Mouse (Mus musculus) lung, embryonic 15.5 days (tissue): ENCODE measurements at regions not wholly inside any gene's neighbourhood (a gene's known extent, or its start where the extent isn't known, plus 50 kb on each side); places are given as distances from the start of the nearest gene placed in this dataset.

Experiments used
- ATAC-seq: fragments of 200-750 bp; cut with Nextera tagmentation; 2 replicates; pipeline ENCODE4 v1.8.0; 2017; ENCODE audit warnings: moderate number of reproducible peaks, borderline replicate concordance; ENCODE audit not compliant: low FRiP score, low TSS enrichment; ENCODE audit errors: extremely low read depth
- H3K27ac ChIP-seq: fragments of 300-500 bp; sonication (generic); 2 replicates; pipeline ENCODE4 v1.5.1; 2015; ENCODE audit warnings: moderate library complexity, mild to moderate bottlenecking, inconsistent platforms
- H3K27me3 ChIP-seq: fragments of 300-500 bp; sonication (generic); 2 replicates; pipeline ENCODE4 v1.6.1; 2015; ENCODE audit warnings: inconsistent platforms
- H3K36me3 ChIP-seq: fragments of 300-500 bp; sonication (generic); 2 replicates; pipeline ENCODE4 v1.6.1; 2015; ENCODE audit warnings: inconsistent platforms
- H3K4me1 ChIP-seq: fragments of 300-500 bp; sonication (generic); 2 replicates; pipeline ENCODE4 v1.6.1; 2015; ENCODE audit warnings: inconsistent platforms
- H3K4me2 ChIP-seq: fragments of 300-500 bp; sonication (generic); 2 replicates; pipeline ENCODE4 v1.6.1; 2015; ENCODE audit warnings: inconsistent platforms, mild to moderate bottlenecking, moderate library complexity
- H3K4me3 ChIP-seq: fragments of 300-500 bp; sonication (generic); 2 replicates; pipeline ENCODE4 v1.5.1; 2015; ENCODE audit warnings: mild to moderate bottlenecking, inconsistent platforms
- H3K9ac ChIP-seq: fragments of 300-500 bp; sonication (generic); 2 replicates; pipeline ENCODE4 v1.6.1; 2015; ENCODE audit warnings: inconsistent platforms
- H3K9me3 ChIP-seq: fragments of 300-500 bp; sonication (generic); 2 replicates; pipeline ENCODE4 v1.6.1; 2016; ENCODE audit warnings: inconsistent platforms
- WGBS: fragments of 180-500 bp; shearing (Covaris S2); methylation state at CpG from one replicate; pipeline ENCODE4 v1.1.7; 2015; 5-methylcytosine and 5-hydroxymethylcytosine counted together

GRCm38 (mm10) chr1:190340715-190341114, 170.2 kb upstream of the Prox1 start:
- H3K9ac ChIP-seq = no peak overlapping the region
- 72% methylated on average over 8 of the region's 8 CpGs for WGBS
- H3K27me3 ChIP-seq = no peaks in the 10 kb centered on the region
- no peak overlapping the region for H3K4me2 ChIP-seq
- H3K9me3 ChIP-seq = no peaks in the 10 kb centered on the region
- no peaks in the 10 kb centered on the region for H3K36me3 ChIP-seq
- H3K4me1 ChIP-seq = no peaks in the 10 kb centered on the region
- ATAC-seq = no peak
- no peak overlapping the region for H3K27ac ChIP-seq
- H3K4me3 ChIP-seq = no peak overlapping the region

DNA sequence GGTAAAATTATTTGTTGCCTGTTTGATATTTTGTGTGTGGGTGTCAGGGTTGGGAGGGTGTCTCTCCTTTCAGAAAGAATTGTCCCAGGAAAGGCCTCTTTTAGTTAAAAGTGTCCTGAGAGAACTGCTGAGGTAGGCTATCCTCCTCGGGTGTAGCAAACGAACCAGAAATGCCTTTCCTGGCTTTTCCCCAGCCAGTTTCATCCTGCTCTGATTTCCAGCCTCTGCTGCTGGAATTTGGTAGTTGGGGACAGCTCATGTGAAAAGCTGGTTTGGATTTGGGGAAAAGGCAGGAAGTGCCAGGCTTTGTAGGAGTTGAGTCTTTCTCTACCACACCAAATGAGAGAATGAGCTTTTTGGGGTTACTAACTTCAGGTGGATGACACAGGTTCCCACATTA, 164.0 kb upstream of the Prox1 start:
- Histone ChIP-seq H3K9ac (no peak overlapping the region), H3K27ac (no peak overlapping the region), H3K4me1 (no peaks in the 10 kb centered on the region), H3K4me3 (no peak overlapping the region), H3K36me3 (no peaks in the 10 kb centered on the region), H3K4me2 (no peak overlapping the region), H3K9me3 (no peaks in the 10 kb centered on the region), H3K27me3 (no peaks in the 10 kb centered on the region)
- WGBS = 28% methylated on average over 2 of the region's 2 CpGs
- no peak for ATAC-seq

DNA sequence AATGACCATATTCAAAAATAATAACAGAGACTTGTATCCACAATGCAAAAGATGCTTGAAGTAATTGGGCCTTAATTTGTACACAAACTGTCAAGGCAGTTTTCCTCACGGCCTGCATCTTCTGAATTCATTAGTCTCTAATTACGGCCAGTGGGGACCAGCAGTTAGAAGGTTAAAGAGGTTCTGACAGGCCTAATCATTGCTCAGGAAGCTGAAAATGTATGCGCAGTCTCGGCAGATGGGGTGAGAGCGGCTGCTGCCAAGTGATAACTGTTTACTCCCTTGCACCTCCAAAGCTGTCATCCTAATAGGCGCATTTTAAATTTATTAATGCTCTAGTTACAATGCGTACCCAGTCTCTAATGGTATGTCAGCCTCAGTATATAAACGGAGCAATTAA, 163.5 kb upstream of the Prox1 start:
- no peak overlapping the region for H3K27ac ChIP-seq
- no peaks in the 10 kb centered on the region for H3K27me3 ChIP-seq
- no peaks in the 10 kb centered on the region for H3K9me3 ChIP-seq
- no peaks in the 10 kb centered on the region for H3K36me3 ChIP-seq
- WGBS = 53% methylated on average over 8 of the region's 8 CpGs
- no peak for ATAC-seq
- H3K4me1 ChIP-seq = no peaks in the 10 kb centered on the region
- no peak overlapping the region for H3K4me3 ChIP-seq
- H3K9ac ChIP-seq = no peak overlapping the region
- no peak overlapping the region for H3K4me2 ChIP-seq

- H3K27me3 ChIP-seq = no peaks in the 10 kb centered on the region
- H3K36me3 ChIP-seq = no peaks in the 10 kb centered on the region
- no peak overlapping the region for H3K9ac ChIP-seq
- H3K4me1 ChIP-seq = no peaks in the 10 kb centered on the region
- 61% methylated on average over 3 of the region's 3 CpGs for WGBS
- H3K4me2 ChIP-seq = no peak overlapping the region
- H3K9me3 ChIP-seq = no peaks in the 10 kb centered on the region
- ATAC-seq = no peak
- no peak overlapping the region for H3K27ac ChIP-seq
- H3K4me3 ChIP-seq = no peak overlapping the region
These were observed 161.5 kb upstream of the Prox1 start for GRCm38 (mm10) chr1:190332001-190332400.

- no peaks in the 10 kb centered on the region for H3K36me3 ChIP-seq
- 79% methylated on average over 6 of the region's 6 CpGs for WGBS
- H3K4me2 ChIP-seq = no peak overlapping the region
- H3K27me3 ChIP-seq = no peaks in the 10 kb centered on the region
- no peaks in the 10 kb centered on the region for H3K9me3 ChIP-seq
- H3K9ac ChIP-seq = no peak overlapping the region
- H3K27ac ChIP-seq = no peak overlapping the region
- H3K4me1 ChIP-seq = no peaks in the 10 kb centered on the region
- no peak overlapping the region for H3K4me3 ChIP-seq
- ATAC-seq = no peak
These were observed 154.0 kb upstream of the Prox1 start for GRCm38 (mm10) chr1:190324562-190324961.

DNA sequence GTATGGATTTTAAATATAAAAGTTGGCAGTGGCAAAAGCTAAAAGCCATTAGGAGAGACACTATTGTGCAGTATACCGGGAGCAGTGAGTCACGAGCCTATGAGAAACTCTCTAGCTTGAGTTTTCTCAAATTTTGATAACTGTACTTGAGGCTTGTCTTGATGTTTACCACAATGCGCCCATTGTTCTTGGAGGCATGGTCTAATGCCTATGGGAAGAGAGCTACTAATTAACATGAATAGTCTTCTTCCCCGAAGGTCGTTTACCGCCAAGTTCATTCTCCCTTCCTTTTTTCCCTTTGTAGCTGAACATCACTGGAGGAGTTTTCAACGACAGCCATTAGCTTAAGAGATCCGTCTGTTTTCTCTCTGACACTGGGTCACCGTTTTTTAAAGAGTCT, 153.2 kb upstream of the Prox1 start:
- WGBS = 69% methylated on average over 9 of the region's 9 CpGs
- no peaks in the 10 kb centered on the region for H3K27me3 ChIP-seq

DNA sequence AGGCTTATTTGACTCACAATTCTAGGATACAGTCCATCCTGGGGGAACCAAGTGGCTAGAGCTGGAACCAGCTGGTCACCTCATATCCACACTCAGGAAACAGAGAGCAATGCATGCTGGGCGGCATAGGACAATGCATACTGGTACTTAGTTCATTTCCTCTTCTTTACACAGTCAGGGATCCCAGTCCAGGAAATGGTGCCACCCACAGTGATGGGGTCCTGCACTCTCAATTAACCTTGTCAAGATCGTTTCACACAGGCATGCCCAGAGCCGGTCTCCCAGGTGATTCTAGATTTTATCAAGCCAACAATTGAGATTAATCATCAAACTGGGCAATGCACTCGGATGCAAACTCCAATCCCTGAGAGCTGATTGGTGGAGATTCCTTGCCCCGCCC, 145.7 kb upstream of the Prox1 start:
- Histone ChIP-seq H3K36me3 (no peaks in the 10 kb centered on the region), H3K4me3 (no peak overlapping the region), H3K27me3 (no peaks in the 10 kb centered on the region), H3K27ac (no peak overlapping the region), H3K4me2 (no peak overlapping the region), H3K4me1 (no peaks in the 10 kb centered on the region), H3K9ac (no peak overlapping the region), H3K9me3 (no peaks in the 10 kb centered on the region)
- no peak for ATAC-seq
- 57% methylated on average over 5 of the region's 5 CpGs for whole genome bisulfite sequencing

More for the DNA sequence above, 153.2 kb upstream of the Prox1 start:
- H3K36me3 ChIP-seq = no peaks in the 10 kb centered on the region
- no peak for ATAC-seq
- no peak overlapping the region for H3K27ac ChIP-seq
- no peaks in the 10 kb centered on the region for H3K9me3 ChIP-seq
- no peak overlapping the region for H3K4me2 ChIP-seq
- no peak overlapping the region for H3K4me3 ChIP-seq
- H3K4me1 ChIP-seq = no peaks in the 10 kb centered on the region
- H3K9ac ChIP-seq = no peak overlapping the region

- Histone ChIP-seq H3K27me3 (no peaks in the 10 kb centered on the region), H3K27ac (no peak overlapping the region)
- 82% methylated on average over 6 of the region's 6 CpGs for WGBS
These were observed 139.3 kb upstream of the Prox1 start for GRCm38 (mm10) chr1:190309831-190310230.

GRCm38 (mm10) chr1:190307751-190308150, 137.2 kb upstream of the Prox1 start:
- Histone ChIP-seq H3K4me2 (no peak overlapping the region), H3K4me1 (no peaks in the 10 kb centered on the region), H3K27ac (no peak overlapping the region), H3K9ac (no peak overlapping the region), H3K9me3 (peaks cover 2% of the 10 kb centered on the region; the same call in 1 of the 2 replicates), H3K4me3 (no peak overlapping the region), H3K36me3 (no peaks in the 10 kb centered on the region), H3K27me3 (no peaks in the 10 kb centered on the region)
- 86% methylated on average over 3 of the region's 3 CpGs for WGBS
- ATAC-seq = no peak

More at GRCm38 (mm10) chr1:190309831-190310230, 139.3 kb upstream of the Prox1 start:
- Histone ChIP-seq H3K9ac (no peak overlapping the region), H3K4me1 (no peaks in the 10 kb centered on the region), H3K9me3 (no peaks in the 10 kb centered on the region), H3K4me3 (no peak overlapping the region), H3K4me2 (no peak overlapping the region), H3K36me3 (no peaks in the 10 kb centered on the region)
- no peak for ATAC-seq

DNA sequence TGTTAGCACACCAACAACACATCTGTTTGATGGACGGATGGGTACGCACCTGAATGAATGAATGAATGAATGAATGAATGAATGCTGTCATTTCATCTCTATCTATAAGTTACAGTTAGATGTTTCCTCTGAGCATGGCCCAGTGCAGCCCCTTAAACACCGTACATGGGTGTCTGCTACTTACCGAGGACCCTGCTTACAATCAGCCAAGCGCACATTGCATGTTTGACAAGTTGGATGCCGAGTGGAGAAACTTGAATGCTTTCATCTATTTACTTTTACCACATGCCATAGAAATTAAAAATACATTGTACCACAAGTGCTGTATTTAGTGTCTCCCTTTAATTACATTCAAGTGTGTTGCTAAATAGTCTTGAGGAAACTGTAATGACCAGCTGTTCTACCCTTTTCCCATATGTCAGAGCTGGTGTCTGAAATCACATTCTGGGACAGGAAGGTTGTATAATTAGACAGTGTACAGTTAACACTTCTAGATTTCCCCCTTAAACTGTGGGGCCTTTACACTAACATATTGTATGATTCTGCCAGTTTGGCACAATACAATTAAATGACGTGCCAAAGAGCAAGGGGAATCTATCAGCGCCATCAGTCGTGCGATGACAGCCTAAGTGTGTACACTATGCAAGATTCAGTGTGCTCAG, 127.3 kb upstream of the Prox1 start:
- ATAC-seq = no peak
- Histone ChIP-seq H3K9ac (no peak overlapping the region), H3K9me3 (no peaks in the 10 kb centered on the region), H3K4me1 (no peaks in the 10 kb centered on the region), H3K27ac (no peak overlapping the region), H3K27me3 (no peaks in the 10 kb centered on the region), H3K4me2 (no peak overlapping the region), H3K4me3 (no peak overlapping the region), H3K36me3 (no peaks in the 10 kb centered on the region)
- 85% methylated on average over 10 of the region's 10 CpGs for WGBS

- H3K4me3 ChIP-seq = no peak overlapping the region
- no peaks in the 10 kb centered on the region for H3K9me3 ChIP-seq
- no peak overlapping the region for H3K4me2 ChIP-seq
- H3K36me3 ChIP-seq = no peaks in the 10 kb centered on the region
- no peak overlapping the region for H3K27ac ChIP-seq
- H3K27me3 ChIP-seq = peaks cover 5% of the 10 kb centered on the region; the same call in 1 of the 2 replicates
- 75% methylated on average over 11 of the region's 11 CpGs for WGBS
- ATAC-seq = no peak
- H3K9ac ChIP-seq = no peak overlapping the region
- no peaks in the 10 kb centered on the region for H3K4me1 ChIP-seq
These were observed 119.5 kb upstream of the Prox1 start for GRCm38 (mm10) chr1:190290061-190290460.

DNA sequence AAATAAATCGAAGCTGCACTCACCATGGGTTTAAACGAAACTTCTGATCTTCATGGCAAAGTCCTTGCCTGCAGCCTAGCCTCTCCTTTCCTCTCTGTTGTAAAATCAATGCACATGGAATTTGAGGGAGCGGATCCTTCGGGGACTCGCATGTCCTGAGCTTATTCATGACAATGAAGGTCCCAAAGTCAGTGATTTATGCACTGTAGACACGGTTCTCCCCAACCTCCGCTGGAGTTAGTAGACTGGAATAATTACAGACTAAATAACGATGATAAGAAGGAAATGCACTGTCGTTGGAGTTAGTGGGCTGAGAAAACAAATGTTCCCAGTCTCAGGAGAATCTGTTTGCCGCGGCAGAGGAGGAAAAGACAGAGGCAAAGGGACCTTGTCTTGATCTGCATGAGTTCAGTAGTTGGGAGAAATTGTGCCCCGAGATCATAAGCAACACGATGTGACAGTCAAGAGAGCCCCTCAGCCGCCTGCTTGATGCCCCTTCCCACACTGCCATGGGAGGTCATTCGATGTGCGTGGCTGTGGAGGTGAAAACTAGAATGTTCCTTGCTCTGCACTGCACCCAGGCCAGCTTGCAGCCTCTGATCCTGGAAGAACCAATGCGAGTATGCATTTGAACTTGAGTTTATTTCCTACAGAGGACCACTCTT, 116.1 kb upstream of the Prox1 start:
- Histone ChIP-seq H3K36me3 (no peaks in the 10 kb centered on the region), H3K27ac (no peak overlapping the region), H3K4me2 (no peak overlapping the region), H3K9ac (no peak overlapping the region), H3K9me3 (no peaks in the 10 kb centered on the region), H3K27me3 (peaks cover 5% of the 10 kb centered on the region; the same call in 1 of the 2 replicates), H3K4me1 (no peaks in the 10 kb centered on the region), H3K4me3 (no peak overlapping the region)
- no peak for ATAC-seq
- 58% methylated on average over 17 of the region's 17 CpGs for WGBS
